Mouse (Mus musculus) lung, adult 2 months (tissue): ENCODE measurements at regions not wholly inside any gene's neighbourhood (a gene's known extent, or its start where the extent isn't known, plus 50 kb on each side); places are given as distances from the start of the nearest gene placed in this dataset.

Experiments
- DNase-seq: peaks from one replicate; pipeline ENCODE4 v3.0.0; 2022
- H3K4me1 ChIP-seq: fragments of 200-500 bp; 2 replicates; pipeline ENCODE4 v1.6.1; 2011; ENCODE audit warnings: low read length; ENCODE audit not compliant: control insufficient read depth, insufficient read depth
- H3K4me3 ChIP-seq: fragments of 200-500 bp; replicated peaks from 2 replicates; pipeline ENCODE3; 2011; ENCODE audit warnings: low read depth, mild to moderate bottlenecking, control low read depth, low read length; ENCODE audit errors: extremely low read depth
- CTCF ChIP-seq: fragments of 200-500 bp; IDR thresholded peaks from 2 replicates; pipeline ENCODE4 v1.5.1; 2011; ENCODE audit warnings: mild to moderate bottlenecking, low read length, control low read depth; ENCODE audit not compliant: insufficient read depth
- POLR2A ChIP-seq: fragments of 200-500 bp; IDR thresholded peaks from 2 replicates; pipeline ENCODE4 v1.6.1; 2011; ENCODE audit warnings: low read depth, mild to moderate bottlenecking, control low read depth, low read length, borderline replicate concordance; ENCODE audit errors: extremely low read depth
- WGBS: fragments of 180-500 bp; shearing (Covaris S2); methylation state at CpG from one replicate; pipeline ENCODE4 v1.1.7; 2018; 5-methylcytosine and 5-hydroxymethylcytosine counted together

DNA sequence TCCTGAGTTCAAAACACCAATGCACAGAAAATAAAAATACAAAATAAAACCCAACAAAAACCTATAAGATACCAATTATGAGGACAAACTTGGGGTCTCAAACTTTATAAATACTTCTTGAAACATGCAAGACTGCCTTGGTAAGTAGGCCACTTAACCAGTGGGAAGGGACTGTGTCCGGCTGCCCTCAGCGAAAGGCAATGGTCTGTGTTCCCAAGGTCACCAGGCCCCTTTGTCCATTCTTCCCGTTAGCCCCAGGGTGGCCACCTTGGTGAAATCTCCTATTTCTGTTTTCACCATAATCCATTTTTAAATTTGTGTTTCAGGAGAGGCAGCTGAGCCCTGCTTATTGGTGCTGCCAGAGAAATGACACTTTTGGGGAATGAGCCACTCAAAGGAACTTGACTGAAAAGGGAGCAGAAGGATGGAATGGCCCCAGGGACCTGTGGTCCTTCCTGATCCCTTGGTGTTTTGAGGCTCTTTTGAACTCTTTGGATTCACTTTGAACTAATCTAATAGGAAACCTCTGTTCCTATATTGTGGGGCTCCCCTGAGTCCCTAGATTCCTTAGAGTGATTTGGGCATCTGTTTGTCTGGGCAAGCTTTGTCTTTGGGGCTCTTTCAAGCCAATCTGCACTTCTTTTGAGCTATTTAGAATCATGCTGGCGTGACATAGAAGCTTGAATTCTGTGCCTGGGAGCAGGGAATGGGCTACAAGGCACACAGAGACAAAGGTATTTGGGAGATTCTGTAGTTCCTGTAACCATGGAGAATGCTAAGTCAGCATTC is 313.3 kb upstream of the Klf3 start:
- 90% methylated on average over 4 of the region's 4 CpGs for WGBS
- no peak for DNase-seq
- no peak overlapping the region for H3K4me3 ChIP-seq
- TF ChIP-seq CTCF (no peak), POLR2A (no peak)
- 0 out of 2 replicates have a peak, but pooled peaks cover 2% of the 10 kb centered on the region for H3K4me1 ChIP-seq

DNA sequence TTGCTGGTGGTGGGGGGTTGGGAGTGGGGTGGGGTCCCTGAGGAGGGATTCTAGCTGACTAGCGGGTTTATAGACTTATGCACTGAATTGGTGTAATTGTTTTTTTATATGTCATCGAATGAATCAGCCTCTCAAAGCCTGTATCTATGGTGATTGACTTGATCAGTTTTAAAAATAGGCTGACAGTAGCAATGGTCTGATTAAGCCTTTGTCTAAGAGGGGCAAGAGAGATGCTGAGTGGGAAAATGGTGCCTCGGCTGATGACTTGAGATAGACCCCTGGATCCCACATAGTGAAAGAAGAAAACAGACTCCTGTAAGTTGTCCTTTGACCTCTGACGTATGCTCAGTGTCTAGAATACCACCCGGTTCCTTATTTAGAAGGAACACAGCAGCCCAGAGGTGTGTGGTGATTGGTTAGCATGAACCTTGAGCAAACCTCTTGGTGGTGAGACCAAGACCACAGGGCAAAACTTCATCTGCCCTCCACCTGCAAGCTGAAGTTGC is 312.7 kb upstream of the Klf3 start:
- TF ChIP-seq POLR2A (no peak), CTCF (no peak)
- no peak for DNase-seq
- 80% methylated on average over 5 of the region's 5 CpGs for WGBS
- Histone ChIP-seq H3K4me1 (0 out of 2 replicates have a peak, but pooled peaks cover 2% of the 10 kb centered on the region), H3K4me3 (no peak overlapping the region)

DNA sequence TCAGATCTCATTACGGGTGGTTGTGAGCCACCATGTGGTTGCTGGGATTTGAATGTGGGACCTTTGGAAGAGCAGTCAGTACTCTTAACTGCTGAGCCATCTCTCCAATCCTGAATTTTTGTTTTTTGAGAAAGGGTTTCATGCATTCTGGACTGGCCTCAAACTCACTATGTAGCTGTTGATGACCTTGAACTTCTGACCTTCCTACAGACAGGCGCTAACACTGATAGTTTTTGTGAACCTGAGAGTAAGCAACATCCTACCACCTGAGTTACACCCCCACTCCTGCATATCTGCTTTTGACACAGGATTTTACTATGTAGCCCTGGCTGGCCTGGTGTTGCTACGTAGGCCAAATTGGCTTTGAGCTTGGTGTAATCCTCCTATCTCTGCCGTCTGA is 308.8 kb upstream of the Klf3 start:
- Histone ChIP-seq H3K4me3 (no peak overlapping the region), H3K4me1 (no peaks in the 10 kb centered on the region)
- 94% methylated on average over 4 of the region's 4 CpGs for WGBS
- TF ChIP-seq POLR2A (no peak), CTCF (no peak)
- no peak for DNase-seq

DNA sequence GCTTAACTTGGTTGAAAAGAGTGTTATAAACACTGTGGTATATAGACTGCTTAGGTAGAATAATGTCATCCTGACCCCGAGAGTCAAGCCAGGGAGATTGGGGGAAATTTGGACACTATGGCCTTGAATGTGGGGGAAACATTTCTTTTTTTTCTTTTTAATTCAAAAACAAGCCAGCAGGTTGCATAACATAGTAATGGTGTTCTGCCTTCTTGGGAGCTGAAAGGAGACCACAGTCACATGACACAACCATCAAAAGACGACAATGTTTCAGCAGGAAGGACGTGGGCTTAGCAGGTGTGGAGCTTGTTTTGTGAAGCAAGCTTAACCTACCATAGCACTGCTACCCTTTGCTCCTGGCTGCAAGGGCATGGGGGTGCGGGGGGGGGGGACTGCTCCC is 306.3 kb upstream of the Klf3 start:
- no peak overlapping the region for H3K4me3 ChIP-seq
- 85% methylated on average over 4 of the region's 4 CpGs for WGBS
- DNase-seq: no peak
- TF ChIP-seq POLR2A (no peak), CTCF (no peak)
- no peaks in the 10 kb centered on the region for H3K4me1 ChIP-seq

DNA sequence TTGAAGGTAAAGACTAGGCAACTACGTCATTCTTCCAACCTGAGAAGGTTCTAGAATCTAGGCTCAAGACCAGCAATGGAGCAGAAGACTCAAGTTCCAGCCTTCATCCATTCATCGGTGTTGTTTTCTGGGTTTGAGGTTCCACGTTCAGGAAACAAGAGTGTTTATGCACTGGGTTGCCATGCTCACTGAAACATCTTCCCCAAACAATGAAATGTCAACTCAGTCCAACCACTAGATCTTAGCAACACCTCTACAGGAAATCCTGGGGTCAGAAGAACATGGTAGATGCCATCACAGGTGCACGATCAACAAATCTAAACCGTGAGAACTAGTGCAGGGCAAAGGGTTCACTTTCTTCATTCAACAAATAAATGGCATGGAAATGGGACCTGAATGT is 304.8 kb upstream of the Klf3 start:
- Histone ChIP-seq H3K4me3 (no peak overlapping the region), H3K4me1 (no peaks in the 10 kb centered on the region)
- 73% methylated on average over 5 of the region's 5 CpGs for WGBS
- DNase-seq: no peak
- TF ChIP-seq CTCF (no peak), POLR2A (no peak)

DNA sequence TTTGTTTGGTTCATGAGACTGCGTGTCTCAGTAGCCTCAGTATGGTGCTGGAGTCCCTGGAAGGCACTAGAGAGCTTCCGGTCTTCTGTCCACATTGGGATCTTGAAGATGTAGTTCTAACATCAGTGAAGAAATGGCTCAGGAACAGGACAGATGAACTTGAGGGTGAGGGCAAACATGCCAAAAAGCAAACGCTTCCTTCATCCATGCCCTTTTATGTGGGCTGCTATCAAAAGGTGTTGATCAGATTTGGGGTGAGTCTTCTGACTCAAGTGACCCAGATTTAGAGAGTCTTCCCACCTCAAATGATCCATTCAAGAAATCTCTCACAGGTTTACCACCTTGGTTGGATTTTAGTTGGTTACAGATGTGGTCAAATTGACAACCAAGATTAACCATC is 304.1 kb upstream of the Klf3 start:
- WGBS: 92% methylated on average over 3 of the region's 3 CpGs
- no peaks in the 10 kb centered on the region for H3K4me1 ChIP-seq
- no peak for DNase-seq
- no peak overlapping the region for H3K4me3 ChIP-seq
- TF ChIP-seq POLR2A (no peak), CTCF (no peak)

DNA sequence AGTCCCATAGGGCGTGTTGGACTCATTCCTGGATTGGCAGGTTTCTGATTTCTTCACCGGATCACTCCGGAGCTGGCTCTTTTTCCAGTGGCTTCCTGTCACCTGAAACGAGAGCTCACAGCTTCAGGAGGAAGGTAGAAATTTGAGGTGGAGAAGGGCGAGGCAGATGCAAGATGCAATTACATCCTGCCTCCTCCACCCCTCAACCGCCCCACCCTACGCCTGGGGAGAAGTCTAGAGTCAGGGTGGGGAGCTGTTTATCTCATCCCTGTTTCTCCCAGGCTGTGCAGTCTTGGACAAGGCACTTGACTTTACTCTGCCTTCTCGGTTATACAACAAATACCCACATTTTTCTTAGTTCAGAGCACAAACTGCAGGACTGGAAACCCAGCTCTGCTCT is 302.8 kb upstream of the Klf3 start:
- 57% methylated on average over 8 of the region's 8 CpGs for WGBS
- H3K4me1 ChIP-seq: no peaks in the 10 kb centered on the region
- DNase-seq: no peak

DNA sequence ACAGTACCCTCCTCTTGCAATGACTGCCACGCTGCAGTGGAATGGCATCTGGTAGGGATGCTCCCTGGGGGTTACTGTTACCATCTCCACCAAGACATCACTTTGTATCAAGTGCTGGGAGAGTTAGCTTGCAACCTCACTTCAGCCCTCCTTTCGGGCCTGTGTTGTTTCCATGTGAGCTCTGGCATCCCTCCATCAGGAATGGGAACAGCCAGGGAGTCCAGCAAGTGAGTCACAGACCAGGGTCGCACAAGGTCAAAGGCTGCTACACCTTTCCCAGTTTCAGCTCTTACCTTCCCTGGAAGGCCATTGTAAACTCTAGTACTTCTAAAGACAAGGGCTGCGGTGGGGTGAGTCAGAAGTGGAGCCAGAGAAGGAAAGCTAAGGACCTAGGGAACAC is 302.3 kb upstream of the Klf3 start:
- Histone ChIP-seq H3K4me3 (no peak overlapping the region), H3K4me1 (no peaks in the 10 kb centered on the region)
- 70% methylated on average over 4 of the region's 4 CpGs for WGBS
- DNase-seq: peak; percentile 27
- TF ChIP-seq POLR2A: no peak
- no peak for TF ChIP-seq CTCF

More for the DNA sequence above, 302.8 kb upstream of the Klf3 start:
- H3K4me3 ChIP-seq: no peak overlapping the region
- TF ChIP-seq POLR2A (no peak), CTCF (no peak)

DNA sequence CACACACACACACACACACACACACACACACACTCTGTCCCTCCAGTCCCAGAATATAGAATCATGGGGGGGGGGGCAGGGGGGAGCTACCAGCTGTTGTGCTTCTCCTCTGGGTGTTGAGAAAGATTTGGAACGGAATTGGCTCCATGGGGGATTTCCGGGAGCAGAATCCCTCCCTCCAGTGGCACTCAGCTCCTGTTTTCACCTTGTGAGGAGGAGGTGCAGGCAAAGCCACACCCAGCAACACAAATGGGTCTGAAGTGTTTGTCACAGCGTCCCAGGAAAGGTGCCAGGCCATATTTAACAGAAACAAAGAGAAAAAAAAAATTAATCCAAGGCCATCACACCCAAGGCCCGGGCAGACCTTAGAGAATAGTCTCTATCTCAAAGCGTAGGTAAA is 301.4 kb upstream of the Klf3 start:
- TF ChIP-seq POLR2A (no peak), CTCF (no peak)
- 60% methylated on average over 5 of the region's 5 CpGs for WGBS
- no peak for DNase-seq
- Histone ChIP-seq H3K4me1 (peaks cover 3% of the 10 kb centered on the region; the same call in 1 of the 2 replicates), H3K4me3 (no peak overlapping the region)

DNA sequence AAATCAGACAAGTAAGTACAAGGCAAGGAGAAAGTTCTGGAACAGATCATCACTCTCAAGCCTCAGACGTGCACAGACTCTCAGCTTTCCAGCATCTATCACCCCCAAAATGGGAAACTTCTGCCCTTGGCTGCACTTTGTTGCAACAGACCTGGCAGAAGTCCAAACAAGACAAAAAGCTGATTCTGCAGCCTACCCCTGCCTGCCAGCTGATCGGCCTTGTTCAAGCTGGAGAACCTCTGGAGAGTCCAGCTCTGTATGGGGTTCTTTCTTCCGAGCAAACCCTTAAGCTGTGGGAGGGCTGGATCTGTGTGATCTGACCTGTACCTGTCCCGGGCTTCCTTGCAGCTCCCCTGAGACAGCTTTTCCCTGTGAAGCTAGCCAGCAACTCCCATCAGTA is 299.7 kb upstream of the Klf3 start:
- WGBS: 27% methylated on average over 4 of the region's 4 CpGs
- TF ChIP-seq POLR2A: no peak
- TF ChIP-seq CTCF: no peak
- peak; percentile 47 for DNase-seq
- Histone ChIP-seq H3K4me1 (peaks cover 3% of the 10 kb centered on the region; the same call in 1 of the 2 replicates), H3K4me3 (no peak overlapping the region)
